Mouse (Mus musculus): Measurements from ENCODE around the gene Slc1a2.
A peak's percentile ranks its signal among the peaks of the same experiment; 100 is the strongest.

Slc1a2 gene

GRCm38 (mm10) chr2:102763991-102764390, 105.5 kb downstream of the Slc1a2 start:
- no peak for DNase-seq (ENCODE audit: low read depth, low spot score)

- DNase-seq (ENCODE audit: low read depth, low spot score), result peak; percentile 68
These were observed 106.3 kb downstream of the Slc1a2 start for GRCm38 (mm10) chr2:102764602-102765374.

- DNase-seq (ENCODE audit: low read depth, low spot score), result no peak
These were observed 109.8 kb downstream of the Slc1a2 start for GRCm38 (mm10) chr2:102768267-102768666.

GRCm38 (mm10) chr2:102771304-102771703, 112.8 kb downstream of the Slc1a2 start:
- no peak for DNase-seq (ENCODE audit: low read depth, low spot score)

GRCm38 (mm10) chr2:102772276-102772675, 113.8 kb downstream of the Slc1a2 start:
- no peak for DNase-seq (ENCODE audit: low read depth, low spot score)

GRCm38 (mm10) chr2:102774700-102775099, 116.2 kb downstream of the Slc1a2 start:
- DNase-seq (ENCODE audit: low read depth, low spot score), result no peak

- DNase-seq (ENCODE audit: low read depth, low spot score), result no peak
These were observed 117.1 kb downstream of the Slc1a2 start for GRCm38 (mm10) chr2:102775561-102775960.

- DNase-seq (ENCODE audit: low read depth, low spot score), result no peak
These were observed 119.7 kb downstream of the Slc1a2 start for GRCm38 (mm10) chr2:102778208-102778607.

- no peak for DNase-seq (ENCODE audit: low read depth, low spot score)
These were observed 124.3 kb downstream of the Slc1a2 start for GRCm38 (mm10) chr2:102782751-102783150.

GRCm38 (mm10) chr2:102785696-102786095, 127.2 kb downstream of the Slc1a2 start:
- DNase-seq (ENCODE audit: low read depth, low spot score), result no peak

GRCm38 (mm10) chr2:102791641-102792040, 133.2 kb downstream of the Slc1a2 start:
- no peak for DNase-seq (ENCODE audit: low read depth, low spot score)

GRCm38 (mm10) chr2:102792804-102793203, 134.3 kb downstream of the Slc1a2 start:
- no peak for DNase-seq (ENCODE audit: low read depth, low spot score)

- DNase-seq (ENCODE audit: low read depth, low spot score), result no peak
These were observed 136.6 kb downstream of the Slc1a2 start for GRCm38 (mm10) chr2:102795034-102795433.

- DNase-seq (ENCODE audit: low read depth, low spot score), result no peak
These were observed 139.7 kb downstream of the Slc1a2 start for GRCm38 (mm10) chr2:102798149-102798548.

GRCm38 (mm10) chr2:102801899-102802298, 143.4 kb downstream of the Slc1a2 start:
- no peak for DNase-seq (ENCODE audit: low read depth, low spot score)

GRCm38 (mm10) chr2:102804109-102804508, 145.7 kb downstream of the Slc1a2 start:
- DNase-seq (ENCODE audit: low read depth, low spot score), result peak; percentile 80

- peak; percentile 61 for DNase-seq (ENCODE audit: low read depth, low spot score)
These were observed 146.8 kb downstream of the Slc1a2 start for GRCm38 (mm10) chr2:102805283-102805682.

- DNase-seq (ENCODE audit: low read depth, low spot score), result peak; percentile 81
These were observed 147.5 kb downstream of the Slc1a2 start for GRCm38 (mm10) chr2:102805761-102806496.

- DNase-seq (ENCODE audit: low read depth, low spot score), result peak; percentile 94
These were observed 149.2 kb downstream of the Slc1a2 start for GRCm38 (mm10) chr2:102807633-102808032.

GRCm38 (mm10) chr2:102809436-102809835, 151.0 kb downstream of the Slc1a2 start:
- no peak for DNase-seq (ENCODE audit: low read depth, low spot score)

- DNase-seq (ENCODE audit: low read depth, low spot score), result no peak
These were observed 154.3 kb downstream of the Slc1a2 start for GRCm38 (mm10) chr2:102812756-102813155.

GRCm38 (mm10) chr2:102815289-102815809, 156.9 kb downstream of the Slc1a2 start:
- DNase-seq (ENCODE audit: low read depth, low spot score), result no peak

Measured in 3T3-L1 (cell line).